Mouse (Mus musculus) bone marrow, adult 2 months (tissue): ENCODE results near the gene Mogs.

ENCODE experiments used
- CTCF ChIP-seq: fragments of 200-500 bp; IDR thresholded peaks from 2 replicates; pipeline ENCODE4 v1.5.1; 2011; ENCODE audit warnings: low read length, control low read depth; ENCODE audit not compliant: control insufficient read depth, insufficient read depth
- POLR2A ChIP-seq: fragments of 200-500 bp; IDR thresholded peaks from 2 replicates; pipeline ENCODE4 v1.6.1; 2011; ENCODE audit warnings: low read depth, mild to moderate bottlenecking, control low read depth, low read length, borderline replicate concordance; ENCODE audit not compliant: control insufficient read depth

DNA sequence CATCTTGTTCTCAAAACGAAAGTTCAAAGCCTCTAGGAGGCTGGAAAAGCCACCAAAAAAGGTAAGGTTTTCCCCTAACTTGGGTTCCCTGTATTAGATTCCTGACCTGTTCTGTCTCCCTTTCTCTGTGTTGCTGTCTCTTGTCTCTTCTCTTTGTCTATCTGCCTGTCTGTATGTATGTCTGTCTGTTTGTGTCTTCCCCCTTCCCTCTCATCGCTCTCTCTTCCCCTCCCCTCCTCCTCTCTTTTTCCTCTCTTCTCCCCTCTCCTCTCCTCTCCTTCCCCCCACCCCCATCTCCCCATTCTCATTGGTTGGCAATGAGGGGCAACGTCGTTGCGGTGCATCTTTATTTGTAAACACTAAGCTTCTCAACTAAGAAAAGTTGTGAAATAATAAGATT is 10.0 kb downstream of the Mogs start, which contains the start of gene Ino80b:
- TF ChIP-seq CTCF (no peak), POLR2A (no peak)
